Mouse (Mus musculus) erythroblast, embryonic 14.5 days (primary cell): ENCODE results near the gene Maats1.

Experiments
- GATA1 ChIP-seq: IDR thresholded peaks from 2 replicates; pipeline ENCODE4 v1.6.1; 2012; ENCODE audit warnings: low read length, inconsistent platforms, mixed read lengths
- TAL1 ChIP-seq: IDR thresholded peaks from 3 replicates; pipeline ENCODE4 v1.6.1; 2012; ENCODE audit warnings: low read length, inconsistent platforms, mixed read lengths

DNA sequence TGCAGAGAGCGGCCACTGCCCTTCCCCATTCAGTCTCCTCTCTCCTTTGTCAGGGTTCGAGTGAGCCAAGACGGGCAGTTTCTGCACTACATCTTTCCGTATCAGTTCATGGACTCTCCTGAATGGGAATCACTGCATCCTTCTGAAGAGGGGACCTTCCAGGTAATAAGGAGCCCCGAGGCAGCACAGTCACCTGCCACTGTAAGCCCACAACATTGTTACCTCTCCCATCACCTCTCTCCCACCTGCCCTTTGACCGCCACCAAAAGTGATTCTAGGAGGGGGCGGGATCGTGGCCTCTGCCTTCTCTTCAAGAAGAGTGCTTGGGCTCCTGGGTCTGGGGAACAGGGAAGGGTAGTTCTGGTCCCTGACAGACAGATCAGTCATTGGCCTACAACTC, 27.5 kb upstream of the Maats1 start:
- TF ChIP-seq GATA1 (no peak), TAL1 (no peak)
